Mouse (Mus musculus) v-Abl transformed pro-B cells (cell line): ENCODE measurements around the gene Map1lc3b.

Experiments used
- in situ Hi-C, 2 experiments: fragments of 400-800 bp; cut with MboI; formaldehyde crosslinking; loops; one replicate each; pipeline ENCODE4 v1.15.1; 2025; ENCODE audit not compliant: unreplicated experiment in 2 of 2

Gene Map1lc3b

DNA sequence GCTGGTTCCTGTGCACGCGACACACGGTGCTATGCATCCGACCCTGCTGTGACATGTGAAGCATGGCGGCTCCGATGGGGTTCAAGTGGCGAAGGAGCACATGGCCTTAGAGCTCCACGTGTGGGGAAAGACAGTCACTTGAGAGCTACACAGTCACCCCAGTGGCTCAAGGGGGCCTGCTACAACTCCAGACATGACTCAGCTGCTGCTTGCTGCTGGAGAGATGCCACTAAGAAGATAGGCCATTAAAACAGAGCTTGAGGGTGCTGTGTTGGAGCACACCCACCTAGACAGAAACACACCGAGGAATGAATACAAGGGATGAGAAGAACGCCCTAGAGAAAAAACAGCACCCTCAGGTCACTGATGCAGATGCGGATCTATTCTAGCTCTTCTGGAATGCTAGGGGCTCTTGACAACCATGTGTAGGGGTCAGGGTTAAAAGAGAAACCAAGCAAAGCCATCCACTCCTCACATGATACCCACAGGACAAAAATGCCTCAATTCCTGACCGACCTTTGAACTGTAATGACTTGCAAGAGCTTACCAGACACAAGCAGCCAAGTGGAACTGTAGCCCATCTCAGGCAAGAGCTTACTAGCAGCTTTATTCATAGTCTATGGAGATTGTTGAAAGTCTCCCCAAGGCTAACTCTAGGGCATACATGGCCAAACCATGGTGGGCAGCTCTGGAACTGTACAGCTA lies 57.5 kb downstream of the Map1lc3b start:
- in situ Hi-C loops, result no loop called here
